Mouse (Mus musculus): ENCODE measurements around the gene Fam163a. TPM values are rescaled to one million over a fixed set of nuclear protein-coding genes. Genes with fewer than 3 reads are reported as not detected.

Gene Fam163a
- polyA plus RNA-seq, 1 experiment, result 0.07 TPM

DNA sequence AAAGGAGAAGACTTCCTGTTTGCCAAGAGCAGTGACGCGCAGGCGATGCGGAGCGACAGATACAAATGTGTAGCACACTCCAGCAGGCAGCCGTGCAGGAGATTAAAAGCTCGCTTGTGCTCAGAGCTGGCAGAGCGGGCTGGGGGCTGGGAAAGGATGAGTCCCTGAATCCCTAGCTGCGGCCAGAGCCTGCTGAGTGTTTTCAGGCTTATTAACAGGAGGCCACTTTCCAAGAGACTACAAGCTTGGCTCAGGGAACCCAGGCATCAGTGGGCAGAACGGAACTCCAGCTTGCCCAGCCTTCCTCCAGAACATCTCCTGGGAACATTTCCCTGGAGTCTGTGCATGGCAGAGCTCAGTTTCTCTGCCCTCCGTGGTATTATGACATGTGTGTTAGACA is 25.0 kb downstream of the Fam163a start:
- DNase-seq, result no peak
- no peak overlapping the region for H3K4me3 ChIP-seq (replicated peaks; ENCODE audit: extremely low read depth, low read depth, low read length)
- 44% methylated on average over 11 of the region's 11 CpGs for WGBS
- H3K4me1 ChIP-seq (ENCODE audit: control insufficient read depth, insufficient read depth, low read length), result peaks cover 4% of the 10 kb centered on the region; the same call in 1 of the 2 replicates
- no peak for TF ChIP-seq CTCF (IDR thresholded peaks at IDR 0.05; ENCODE audit: insufficient read depth, low read length)

GRCm38 (mm10) chr1:156168737-156169136 is 36.1 kb downstream of the Fam163a start:
- TF ChIP-seq CTCF (IDR thresholded peaks at IDR 0.05; ENCODE audit: insufficient read depth, low read length) (no peak), POLR2A (IDR thresholded peaks at IDR 0.05; ENCODE audit: borderline replicate concordance, extremely low read depth, low read depth, low read length) (no peak)
- 16% methylated on average over 5 of the region's 6 CpGs for WGBS
- H3K4me1 ChIP-seq (ENCODE audit: control insufficient read depth, insufficient read depth, low read length), result no peaks in the 10 kb centered on the region
- H3K4me3 ChIP-seq (replicated peaks; ENCODE audit: extremely low read depth, low read depth, low read length), result no peak overlapping the region
- no peak for DNase-seq

DNA sequence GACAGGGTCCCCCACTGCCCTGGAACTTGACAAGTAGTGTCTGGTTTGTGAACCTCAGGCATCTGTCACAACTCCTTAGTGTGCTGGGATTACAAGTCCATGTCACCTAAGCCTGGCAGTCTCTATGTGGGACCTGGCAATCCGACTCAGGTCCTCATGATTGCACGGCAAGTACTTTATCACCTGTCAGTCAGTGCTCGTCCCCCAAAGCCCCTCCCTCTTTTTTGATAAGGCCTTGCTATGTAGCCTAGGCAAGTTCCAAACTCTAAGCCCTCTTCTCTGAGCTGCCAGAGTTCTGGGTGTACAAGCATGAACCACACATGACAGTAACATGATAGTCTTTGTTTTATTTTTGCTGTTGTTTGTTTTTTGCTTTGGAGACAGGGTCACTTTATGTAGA is 88.1 kb downstream of the Fam163a start:
- WGBS, result 47% methylated on average over 3 of the region's 3 CpGs
- no peak overlapping the region for H3K4me3 ChIP-seq (replicated peaks; ENCODE audit: extremely low read depth, low read depth, low read length)
- H3K4me1 ChIP-seq (ENCODE audit: control insufficient read depth, insufficient read depth, low read length), result no peaks in the 10 kb centered on the region
- DNase-seq, result no peak
- TF ChIP-seq CTCF (IDR thresholded peaks at IDR 0.05; ENCODE audit: insufficient read depth, low read length) (no peak), POLR2A (IDR thresholded peaks at IDR 0.05; ENCODE audit: borderline replicate concordance, extremely low read depth, low read depth, low read length) (no peak)

DNA sequence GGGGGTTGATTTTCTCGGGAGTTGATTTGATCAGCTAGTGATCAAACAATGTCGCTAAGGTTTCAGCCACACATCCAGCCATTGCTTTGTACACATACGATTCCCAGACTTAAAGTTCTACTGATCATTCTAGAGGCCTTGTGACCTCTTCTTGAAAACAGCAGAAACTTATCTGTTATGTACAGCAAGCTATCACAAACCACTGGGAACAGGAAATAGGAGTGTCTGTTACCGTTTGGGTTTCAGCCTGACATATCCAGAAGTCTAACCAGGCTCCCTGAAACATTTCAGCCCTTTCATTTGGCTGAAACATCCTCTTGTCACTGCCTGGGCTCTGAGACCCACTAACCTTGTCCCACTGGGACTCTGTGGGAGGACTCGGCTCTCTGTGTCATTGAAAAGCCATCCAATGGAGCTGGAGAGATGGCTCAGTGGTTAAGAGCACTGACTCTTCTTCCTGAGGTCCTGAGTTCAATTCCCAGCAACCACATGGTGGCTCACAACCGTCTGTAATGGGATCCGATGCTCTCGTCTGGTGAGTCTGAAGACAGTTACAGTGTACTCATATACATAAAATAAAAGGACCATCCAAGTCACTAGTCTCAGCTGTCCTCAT is 90.8 kb downstream of the Fam163a start:
- Histone ChIP-seq H3K4me3 (replicated peaks; ENCODE audit: extremely low read depth, low read depth, low read length) (no peak overlapping the region), H3K4me1 (ENCODE audit: control insufficient read depth, insufficient read depth, low read length) (no peaks in the 10 kb centered on the region)
- DNase-seq, result no peak
- no peak for TF ChIP-seq CTCF (IDR thresholded peaks at IDR 0.05; ENCODE audit: insufficient read depth, low read length)
- TF ChIP-seq POLR2A (IDR thresholded peaks at IDR 0.05; ENCODE audit: borderline replicate concordance, extremely low read depth, low read depth, low read length), result no peak
- 68% methylated on average over 8 of the region's 8 CpGs for WGBS

GRCm38 (mm10) chr1:156112142-156112541 is 92.7 kb downstream of the Fam163a start:
- WGBS, result 64% methylated on average over 7 of the region's 7 CpGs
- H3K4me1 ChIP-seq (ENCODE audit: control insufficient read depth, insufficient read depth, low read length), result no peaks in the 10 kb centered on the region
- no peak overlapping the region for H3K4me3 ChIP-seq (replicated peaks; ENCODE audit: extremely low read depth, low read depth, low read length)
- DNase-seq, result no peak
- TF ChIP-seq POLR2A (IDR thresholded peaks at IDR 0.05; ENCODE audit: borderline replicate concordance, extremely low read depth, low read depth, low read length) (no peak), CTCF (IDR thresholded peaks at IDR 0.05; ENCODE audit: insufficient read depth, low read length) (no peak)

DNA sequence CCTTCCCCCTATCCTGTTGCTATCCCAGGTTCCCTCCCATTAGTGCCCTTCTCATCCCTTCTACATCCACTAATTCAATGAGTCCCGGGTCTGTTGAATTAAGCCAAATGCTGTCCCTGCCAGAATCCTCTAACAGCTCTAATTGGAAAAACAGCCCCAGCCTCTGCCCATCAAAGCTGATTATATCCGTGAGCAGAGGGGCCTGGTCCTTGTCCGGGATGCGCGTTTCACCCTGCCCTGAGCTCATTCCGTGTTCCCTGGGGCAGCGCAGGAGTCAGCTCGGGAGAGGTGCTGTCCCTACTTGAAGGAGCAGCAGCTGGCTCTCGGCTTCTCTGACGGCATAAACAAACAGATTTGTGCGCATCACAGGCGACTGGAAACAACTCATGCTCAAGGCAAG is 93.1 kb downstream of the Fam163a start:
- 35% methylated on average over 12 of the region's 12 CpGs for WGBS
- TF ChIP-seq POLR2A (IDR thresholded peaks at IDR 0.05; ENCODE audit: borderline replicate concordance, extremely low read depth, low read depth, low read length), result no peak
- no peak for TF ChIP-seq CTCF (IDR thresholded peaks at IDR 0.05; ENCODE audit: insufficient read depth, low read length)
- H3K4me3 ChIP-seq (replicated peaks; ENCODE audit: extremely low read depth, low read depth, low read length), result no peak overlapping the region

DNA sequence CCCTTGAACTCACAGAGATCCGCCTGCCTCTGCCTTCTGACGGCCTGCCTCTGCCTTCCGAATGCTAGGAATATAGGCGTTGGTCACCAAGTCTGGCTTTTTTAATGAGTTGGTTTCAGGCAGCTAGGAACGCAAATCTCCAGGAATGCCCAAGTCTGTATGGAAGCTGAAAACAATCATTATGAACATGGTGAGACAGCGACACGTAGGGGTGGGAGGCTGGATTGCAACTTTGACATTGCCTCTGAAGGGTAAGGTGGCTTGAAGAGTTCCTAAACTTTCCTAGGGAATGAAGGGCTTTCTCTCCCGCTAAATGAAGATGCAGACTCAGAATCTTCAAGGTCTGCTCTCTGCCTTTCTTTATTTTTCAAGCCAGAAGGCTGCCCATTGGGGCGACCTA is 93.7 kb downstream of the Fam163a start:
- TF ChIP-seq CTCF (IDR thresholded peaks at IDR 0.05; ENCODE audit: insufficient read depth, low read length) (peak; percentile 31; the same call in 1 of the 2 replicates), POLR2A (IDR thresholded peaks at IDR 0.05; ENCODE audit: borderline replicate concordance, extremely low read depth, low read depth, low read length) (no peak)
- DNase-seq, result no peak
- no peak overlapping the region for H3K4me3 ChIP-seq (replicated peaks; ENCODE audit: extremely low read depth, low read depth, low read length)
- no peaks in the 10 kb centered on the region for H3K4me1 ChIP-seq (ENCODE audit: control insufficient read depth, insufficient read depth, low read length)
- 80% methylated on average over 9 of the region's 9 CpGs for WGBS

More for the DNA sequence above, 93.1 kb downstream of the Fam163a start:
- no peaks in the 10 kb centered on the region for H3K4me1 ChIP-seq (ENCODE audit: control insufficient read depth, insufficient read depth, low read length)
- no peak for DNase-seq

GRCm38 (mm10) chr1:156108400-156108799 is 96.4 kb downstream of the Fam163a start:
- WGBS, result 39% methylated on average over 10 of the region's 10 CpGs
- H3K4me3 ChIP-seq (replicated peaks; ENCODE audit: extremely low read depth, low read depth, low read length), result no peak overlapping the region
- DNase-seq, result no peak
- no peaks in the 10 kb centered on the region for H3K4me1 ChIP-seq (ENCODE audit: control insufficient read depth, insufficient read depth, low read length)
- TF ChIP-seq POLR2A (IDR thresholded peaks at IDR 0.05; ENCODE audit: borderline replicate concordance, extremely low read depth, low read depth, low read length) (no peak), CTCF (IDR thresholded peaks at IDR 0.05; ENCODE audit: insufficient read depth, low read length) (no peak)

GRCm38 (mm10) chr1:156107424-156107823 is 97.4 kb downstream of the Fam163a start:
- Histone ChIP-seq H3K4me1 (ENCODE audit: control insufficient read depth, insufficient read depth, low read length) (no peaks in the 10 kb centered on the region), H3K4me3 (replicated peaks; ENCODE audit: extremely low read depth, low read depth, low read length) (no peak overlapping the region)
- no peak for DNase-seq
- TF ChIP-seq CTCF (IDR thresholded peaks at IDR 0.05; ENCODE audit: insufficient read depth, low read length) (no peak), POLR2A (IDR thresholded peaks at IDR 0.05; ENCODE audit: borderline replicate concordance, extremely low read depth, low read depth, low read length) (no peak)
- WGBS, result 88% methylated on average over 2 of the region's 2 CpGs

DNA sequence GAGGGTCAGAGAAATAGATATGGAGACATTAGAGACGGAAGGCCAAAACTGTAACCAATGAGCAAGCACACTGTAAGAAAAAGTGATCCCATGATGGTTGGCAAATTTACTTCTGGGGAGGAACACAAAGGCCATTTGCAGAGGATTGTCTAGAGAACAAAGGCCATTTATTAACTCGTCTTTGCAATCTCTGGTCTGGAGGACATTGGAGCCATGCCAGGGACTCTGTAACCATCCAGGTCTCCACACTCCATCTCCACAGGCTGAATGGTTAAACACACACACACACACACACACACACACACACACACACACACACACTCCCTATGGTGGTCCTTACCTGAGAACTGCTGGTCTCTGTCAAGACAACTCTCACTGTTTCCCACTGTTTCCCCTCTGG is 99.4 kb downstream of the Fam163a start:
- TF ChIP-seq POLR2A (IDR thresholded peaks at IDR 0.05; ENCODE audit: borderline replicate concordance, extremely low read depth, low read depth, low read length), result no peak
- TF ChIP-seq CTCF (IDR thresholded peaks at IDR 0.05; ENCODE audit: insufficient read depth, low read length), result no peak
- no peaks in the 10 kb centered on the region for H3K4me1 ChIP-seq (ENCODE audit: control insufficient read depth, insufficient read depth, low read length)
- H3K4me3 ChIP-seq (replicated peaks; ENCODE audit: extremely low read depth, low read depth, low read length), result no peak overlapping the region
- 71% methylated on average over 2 of the region's 2 CpGs for WGBS
- DNase-seq, result no peak
